8 mouse cellular contexts compared by ENCODE assay signal in genomic region chr6:47174580-47175294, GRCm38 (mm10).
A peak's percentile ranks its signal among the peaks of the same experiment; 100 is the strongest.
DNase-seq lines count a peak whose midpoint lies in the region; ATAC-seq and TF ChIP-seq lines count a peak whose summit lies in the region.
"Not testable (repeated sequence)": the region's sequence is repeated elsewhere in the genome, so short reads cannot be mapped to it uniquely, and the experiment has no call there.

No protein-coding gene starts in this region.

- peak; percentile 84 for ATAC-seq in common myeloid progenitor, adult 5-6 weeks (replicated peaks; ENCODE audit: low read depth, poor library complexity, severe bottlenecking)
- not testable (repeated sequence) for ATAC-seq in heart, embryonic 13.5 days (ENCODE audit: extremely low read depth, insufficient number of reproducible peaks, low FRiP score, low TSS enrichment); liver, embryonic 16.5 days (ENCODE audit: low read depth)
- ATAC-seq in hindbrain, postnatal 0 days: peak; percentile 60; the same call in 1 of the 2 replicates
- peak; percentile 43; the same call in 1 of the 2 replicates for ATAC-seq in midbrain, embryonic 11.5 days (ENCODE audit: low FRiP score)
- peak; percentile 32; the same call in 1 of the 2 replicates for ATAC-seq in neural tube, embryonic 14.5 days (ENCODE audit: low read depth)

- H3K4me1 ChIP-seq in MEL (ENCODE audit: control insufficient read depth in 1 of 2, insufficient read depth in 2 of 2, low read length in 2 of 2); heart, embryonic 13.5 days; hindbrain, postnatal 0 days (ENCODE audit: insufficient read depth, low read length); liver, embryonic 16.5 days (ENCODE audit: control insufficient read depth, low read depth, low read length); midbrain, embryonic 11.5 days (ENCODE audit: control insufficient read depth, insufficient read depth, low read length); neural tube, embryonic 14.5 days (ENCODE audit: control insufficient read depth, insufficient read depth, low read length): not testable (repeated sequence)

- H3K79me2 ChIP-seq in MEL (ENCODE audit: control insufficient read depth, insufficient read depth, low read length, poor library complexity): not testable (repeated sequence)

- H3K4me2 ChIP-seq in heart, embryonic 13.5 days: peak overlapping the region; percentile 51
- not testable (repeated sequence) for H3K4me2 ChIP-seq in hindbrain, postnatal 0 days (ENCODE audit: low read depth, low read length); midbrain, embryonic 11.5 days; neural tube, embryonic 14.5 days (ENCODE audit: low read depth, low read length)
- 0 out of 2 replicates have a peak overlapping the region, but pooled peaks have one; percentile 24 for H3K4me2 ChIP-seq in liver, embryonic 16.5 days (ENCODE audit: low read depth, low read length)

- TF ChIP-seq EP300 in MEL (IDR thresholded peaks at IDR 0.05; ENCODE audit: low read depth in 1 of 2, low read length in 2 of 2): not testable (repeated sequence)

- peak; percentile 21 for DNase-seq in MEL (ENCODE audit: low read depth, low spot score)
- peak; percentile 36 to 47 for DNase-seq in cerebellum, adult 18-20 months
- DNase-seq in hindbrain, postnatal 0 days (ENCODE audit: low spot score): peak; percentile 24
- DNase-seq in midbrain, embryonic 11.5 days (ENCODE audit: low spot score, missing footprints): not testable (repeated sequence)

- 45% methylated on average over 8 of the region's 8 CpGs for WGBS in heart, embryonic 13.5 days
- WGBS in hindbrain, postnatal 0 days: 36% methylated on average over 8 of the region's 8 CpGs
- 10% methylated on average over 8 of the region's 8 CpGs for WGBS in liver, embryonic 16.5 days (ENCODE audit: insufficient replicate concordance)
- WGBS in midbrain, embryonic 11.5 days: 78% methylated on average over 8 of the region's 8 CpGs
- WGBS in neural tube, embryonic 14.5 days: 34% methylated on average over 8 of the region's 8 CpGs

- H3K4me3 ChIP-seq in MEL (ENCODE audit: control insufficient read depth in 1 of 2, insufficient read depth in 1 of 2, low read depth in 2 of 2, low read length in 2 of 2): peak overlapping the region; percentile 46 to 59
- not testable (repeated sequence) for H3K4me3 ChIP-seq in heart, embryonic 13.5 days; hindbrain, postnatal 0 days (ENCODE audit: low read length); liver, embryonic 16.5 days (ENCODE audit: low read depth, low read length); midbrain, embryonic 11.5 days (ENCODE audit: low read depth, low read length); neural tube, embryonic 14.5 days (ENCODE audit: low read depth, low read length)

- H3K27me3 ChIP-seq in MEL (ENCODE audit: control insufficient read depth in 1 of 2, insufficient read depth in 2 of 2, low read length in 2 of 2); heart, embryonic 13.5 days (replicated peaks); hindbrain, postnatal 0 days (ENCODE audit: insufficient read depth, low read length); liver, embryonic 16.5 days (ENCODE audit: control insufficient read depth, insufficient read depth, low read depth, low read length); midbrain, embryonic 11.5 days (ENCODE audit: control insufficient read depth, insufficient read depth, low read length); neural tube, embryonic 14.5 days (ENCODE audit: control insufficient read depth, insufficient read depth, low read length): not testable (repeated sequence)

- H3K27ac ChIP-seq in MEL (ENCODE audit: control insufficient read depth, low read depth, low read length); heart, embryonic 13.5 days (replicated peaks); liver, embryonic 16.5 days (ENCODE audit: low read length); midbrain, embryonic 11.5 days (ENCODE audit: low read depth, low read length); neural tube, embryonic 14.5 days (ENCODE audit: low read depth, low read length): not testable (repeated sequence)
- peak overlapping the region; percentile 1; the same call in 1 of the 2 replicates for H3K27ac ChIP-seq in hindbrain, postnatal 0 days

- not testable (repeated sequence) for TF ChIP-seq RAD21 in MEL (IDR thresholded peaks at IDR 0.05; ENCODE audit: low read depth, low read length)

- not testable (repeated sequence) for H3K36me3 ChIP-seq in MEL (ENCODE audit: control insufficient read depth in 1 of 2, insufficient read depth in 2 of 2, low read length in 2 of 2); heart, embryonic 13.5 days; hindbrain, postnatal 0 days (ENCODE audit: insufficient read depth, low read length); liver, embryonic 16.5 days (ENCODE audit: control insufficient read depth, insufficient read depth); midbrain, embryonic 11.5 days (ENCODE audit: control insufficient read depth, insufficient read depth, low read length); neural tube, embryonic 14.5 days (ENCODE audit: control insufficient read depth, insufficient read depth, low read length)

- H3K9ac ChIP-seq in MEL (ENCODE audit: control insufficient read depth, low read depth, low read length, poor library complexity, severe bottlenecking); heart, embryonic 13.5 days; hindbrain, postnatal 0 days (replicated peaks; ENCODE audit: low read length); liver, embryonic 16.5 days (ENCODE audit: low read depth, low read length); midbrain, embryonic 11.5 days (ENCODE audit: low read length); neural tube, embryonic 14.5 days (replicated peaks; ENCODE audit: low read depth, low read length): not testable (repeated sequence)

- H3K9me3 ChIP-seq in MEL (replicated peaks; ENCODE audit: insufficient read depth, low read length); heart, embryonic 13.5 days; hindbrain, postnatal 0 days (ENCODE audit: low read length); liver, embryonic 16.5 days (replicated peaks; ENCODE audit: control insufficient read depth, low read length); midbrain, embryonic 11.5 days (ENCODE audit: control insufficient read depth, low read length); neural tube, embryonic 14.5 days (ENCODE audit: control insufficient read depth, low read length): not testable (repeated sequence)

- not testable (repeated sequence) for TF ChIP-seq CTCF in MEL (IDR thresholded peaks at IDR 0.05 in 2 of 3, conservative IDR thresholded peaks at IDR 0.05 in 1 of 3; ENCODE audit: control insufficient read depth in 1 of 3, insufficient read depth in 1 of 3, low read depth in 2 of 3, low read length in 3 of 3, poor library complexity in 1 of 3, severe bottlenecking in 1 of 3); hindbrain, postnatal 0 days (IDR thresholded peaks at IDR 0.05; ENCODE audit: low read depth)

- TF ChIP-seq POLR2A in MEL (IDR thresholded peaks at IDR 0.05; ENCODE audit: control insufficient read depth in 1 of 2, insufficient read depth in 1 of 2, low read depth in 1 of 2, low read length in 2 of 2, poor library complexity in 1 of 2): not testable (repeated sequence)

TF ChIP-seq in MEL, 35 proteins besides CTCF, POLR2A, EP300 and RAD21:
- TF ChIP-seq ZNF384 (IDR thresholded peaks at IDR 0.05; ENCODE audit: low read depth, low read length): peak; percentile 70
